Mouse (Mus musculus) hindbrain, embryonic 10.5 days (tissue): ENCODE measurements around the gene 1810024B03Rik. TPM values are rescaled to one million over a fixed set of nuclear protein-coding genes. Genes with fewer than 3 reads are reported as not detected.
"Not testable (repeated sequence)": the region's sequence is repeated elsewhere in the genome, so short reads cannot be mapped to it uniquely, and the experiment has no call there.

Source experiments
- DNase-seq: peaks from one replicate; pipeline ENCODE4 v3.0.0-alpha.2; 2017; ENCODE audit warnings: low spot score
- H3K27ac ChIP-seq: fragments of 300-500 bp; sonication (generic); 2 replicates; pipeline ENCODE4 v1.5.1; 2016; ENCODE audit warnings: mild to moderate bottlenecking, moderate library complexity
- H3K27me3 ChIP-seq: fragments of 300-500 bp; sonication (generic); 2 replicates; pipeline ENCODE4 v1.6.1; 2016; ENCODE audit warnings: mild to moderate bottlenecking; ENCODE audit not compliant: poor library complexity, insufficient read depth, severe bottlenecking
- H3K36me3 ChIP-seq: fragments of 300-500 bp; sonication (generic); 2 replicates; pipeline ENCODE4 v1.6.1; 2016; ENCODE audit warnings: mild to moderate bottlenecking, moderate library complexity
- H3K4me1 ChIP-seq: fragments of 300-500 bp; sonication (generic); replicated peaks from 2 replicates; pipeline ENCODE4 v1.6.1; 2016; ENCODE audit warnings: mild to moderate bottlenecking
- H3K4me3 ChIP-seq: fragments of 300-500 bp; sonication (generic); 2 replicates; pipeline ENCODE4 v1.5.1; 2016; ENCODE audit warnings: mild to moderate bottlenecking, moderate library complexity
- H3K9me3 ChIP-seq: fragments of 300-500 bp; sonication (generic); 2 replicates; pipeline ENCODE4 v1.6.1; 2016; ENCODE audit warnings: mild to moderate bottlenecking, moderate library complexity
- WGBS: fragments of 180-500 bp; shearing (Covaris S2); methylation state at CpG from one replicate; pipeline ENCODE4 v1.1.7; 2016; 5-methylcytosine and 5-hydroxymethylcytosine counted together
- polyA plus RNA-seq: library from polyadenylated mRNA; unstranded; fragments of >200 nt; fragmentation: Nextera tagmentation; extraction: Ambion mirVana; gene quantifications from 2 replicates; pipeline ENCODE4 v1.2.1, GENCODE M21; 2016

The 1810024B03Rik gene
- polyA plus RNA-seq, 1 experiment from 2014 or later, result 2.6 TPM

GRCm38 (mm10) chr2:127225261-127225660 is 17.2 kb upstream of the 1810024B03Rik start:
- DNase-seq, result no peak
- H3K4me1 ChIP-seq, result no peaks in the 10 kb centered on the region
- WGBS, result 100% methylated on average over 3 of the region's 3 CpGs
- H3K27ac ChIP-seq, result no peak overlapping the region
- H3K4me3 ChIP-seq, result no peak overlapping the region
- H3K27me3 ChIP-seq, result no peaks in the 10 kb centered on the region
- peaks cover 100% of the 10 kb centered on the region for H3K36me3 ChIP-seq
- peaks cover 9% of the 10 kb centered on the region; the same call in 1 of the 2 replicates for H3K9me3 ChIP-seq

- no peaks in the 10 kb centered on the region for H3K4me1 ChIP-seq
- peaks cover 100% of the 10 kb centered on the region for H3K36me3 ChIP-seq
- 95% methylated on average over 5 of the region's 5 CpGs for WGBS
- DNase-seq, result no peak
- H3K9me3 ChIP-seq, result no peaks in the 10 kb centered on the region
- no peak overlapping the region for H3K27ac ChIP-seq
- H3K27me3 ChIP-seq, result no peaks in the 10 kb centered on the region
- H3K4me3 ChIP-seq, result no peak overlapping the region
Measured at GRCm38 (mm10) chr2:127217746-127218145, 9.7 kb upstream of the 1810024B03Rik start.

- H3K4me1 ChIP-seq, result peaks cover 15% of the 10 kb centered on the region
- no peak overlapping the region for H3K27ac ChIP-seq
- H3K9me3 ChIP-seq, result no peaks in the 10 kb centered on the region
- no peaks in the 10 kb centered on the region for H3K27me3 ChIP-seq
- peaks cover 60% of the 10 kb centered on the region for H3K36me3 ChIP-seq
- no peak overlapping the region for H3K4me3 ChIP-seq
- no peak for DNase-seq
- WGBS, result 94% methylated on average over 11 of the region's 11 CpGs
Measured at GRCm38 (mm10) chr2:127210701-127211100, 2.6 kb upstream of the 1810024B03Rik start.

GRCm38 (mm10) chr2:127208452-127208769 is 331 bp upstream of the 1810024B03Rik start:
- Histone ChIP-seq H3K9me3 (no peaks in the 10 kb centered on the region), H3K4me1 (peaks cover 15% of the 10 kb centered on the region), H3K36me3 (peaks cover 44% of the 10 kb centered on the region), H3K4me3 (peak overlapping the region; percentile 82), H3K27ac (peak overlapping the region; percentile 91), H3K27me3 (no peaks in the 10 kb centered on the region)
- DNase-seq, result no peak
- 0% methylated on average over 17 of the region's 17 CpGs for WGBS

- H3K4me3 ChIP-seq, result peak overlapping the region; percentile 82; the same call in 1 of the 2 replicates
- peaks cover 15% of the 10 kb centered on the region for H3K4me1 ChIP-seq
- H3K27ac ChIP-seq, result no peak overlapping the region
- H3K27me3 ChIP-seq, result no peaks in the 10 kb centered on the region
- DNase-seq, result no peak
- WGBS, result 92% methylated on average over 2 of the region's 2 CpGs
- H3K9me3 ChIP-seq, result no peaks in the 10 kb centered on the region
- peaks cover 44% of the 10 kb centered on the region for H3K36me3 ChIP-seq
Measured at GRCm38 (mm10) chr2:127206916-127207315, 1.2 kb downstream of the 1810024B03Rik start.

- Histone ChIP-seq H3K4me1 (peaks cover 15% of the 10 kb centered on the region), H3K36me3 (peaks cover 44% of the 10 kb centered on the region)
- not testable (repeated sequence) for H3K27ac ChIP-seq, DNase-seq, H3K4me3 ChIP-seq, H3K27me3 ChIP-seq, H3K9me3 ChIP-seq
- 90% methylated on average over 4 of the region's 4 CpGs for WGBS
Measured at GRCm38 (mm10) chr2:127205936-127206335, 2.1 kb downstream of the 1810024B03Rik start.

- peaks cover 15% of the 10 kb centered on the region for H3K4me1 ChIP-seq
- no peaks in the 10 kb centered on the region for H3K27me3 ChIP-seq
- peaks cover 6% of the 10 kb centered on the region; the same call in 1 of the 2 replicates for H3K9me3 ChIP-seq
- peaks cover 44% of the 10 kb centered on the region for H3K36me3 ChIP-seq
- H3K4me3 ChIP-seq, result no peak overlapping the region
- DNase-seq, result peak; percentile 51
- 38% methylated on average over 3 of the region's 3 CpGs for WGBS
- no peak overlapping the region for H3K27ac ChIP-seq
Measured at GRCm38 (mm10) chr2:127204932-127205331, 3.1 kb downstream of the 1810024B03Rik start.

GRCm38 (mm10) chr2:127189574-127189973 is 18.5 kb downstream of the 1810024B03Rik start:
- Histone ChIP-seq H3K4me3 (no peak overlapping the region), H3K4me1 (no peaks in the 10 kb centered on the region), H3K27ac (no peak overlapping the region), H3K27me3 (no peaks in the 10 kb centered on the region), H3K9me3 (no peaks in the 10 kb centered on the region), H3K36me3 (no peaks in the 10 kb centered on the region)
- DNase-seq, result no peak

GRCm38 (mm10) chr2:127182598-127183381 is 25.3 kb downstream of the 1810024B03Rik start:
- peak; percentile 77 for DNase-seq
- H3K4me3 ChIP-seq, result peak overlapping the region; percentile 67
- peak overlapping the region; percentile 92 for H3K27ac ChIP-seq
- WGBS, result 2% methylated on average over 17 of the region's 17 CpGs
- H3K36me3 ChIP-seq, result no peaks in the 10 kb centered on the region
- 0 out of 2 replicates have a peak, but pooled peaks cover 13% of the 10 kb centered on the region for H3K4me1 ChIP-seq
- H3K27me3 ChIP-seq, result no peaks in the 10 kb centered on the region
- no peaks in the 10 kb centered on the region for H3K9me3 ChIP-seq

- not testable (repeated sequence) for H3K4me3 ChIP-seq, H3K36me3 ChIP-seq, DNase-seq, H3K4me1 ChIP-seq, H3K27me3 ChIP-seq, H3K27ac ChIP-seq, H3K9me3 ChIP-seq
- WGBS, result 14% methylated on average over 1 of the region's 1 CpGs
Measured at GRCm38 (mm10) chr2:127166261-127166660, 41.8 kb downstream of the 1810024B03Rik start.

- 61% methylated on average over 4 of the region's 4 CpGs for WGBS
- no peak overlapping the region for H3K4me3 ChIP-seq
- H3K9me3 ChIP-seq, result no peaks in the 10 kb centered on the region
- H3K27me3 ChIP-seq, result no peaks in the 10 kb centered on the region
- no peaks in the 10 kb centered on the region for H3K4me1 ChIP-seq
- no peak for DNase-seq
- H3K27ac ChIP-seq, result no peak overlapping the region
- H3K36me3 ChIP-seq, result no peaks in the 10 kb centered on the region
Measured at GRCm38 (mm10) chr2:127165675-127166074, 42.4 kb downstream of the 1810024B03Rik start.

- Histone ChIP-seq H3K27me3 (peaks cover 16% of the 10 kb centered on the region; the same call in 1 of the 2 replicates), H3K9me3 (0 out of 2 replicates have a peak, but pooled peaks cover 3% of the 10 kb centered on the region), H3K27ac (no peak overlapping the region), H3K4me3 (no peak overlapping the region), H3K36me3 (peaks cover 12% of the 10 kb centered on the region), H3K4me1 (peaks cover 22% of the 10 kb centered on the region)
- no peak for DNase-seq
- WGBS, result 88% methylated on average over 3 of the region's 3 CpGs
Measured at GRCm38 (mm10) chr2:127145699-127146098, 62.4 kb downstream of the 1810024B03Rik start.

GRCm38 (mm10) chr2:127143158-127144063 is 64.7 kb downstream of the 1810024B03Rik start, which contains the start of gene Itpripl1:
Itpripl1 (minus strand) TSS chr2:127143442.
- peak within 1 kb of the TSS; percentile 88 for H3K27ac ChIP-seq
- peak; percentile 63 for DNase-seq
- peaks cover 22% of the 10 kb centered on the region for H3K4me1 ChIP-seq
- peaks cover 33% of the 10 kb centered on the region for H3K36me3 ChIP-seq
- peaks cover 16% of the 10 kb centered on the region; the same call in 1 of the 2 replicates for H3K27me3 ChIP-seq
- H3K4me3 ChIP-seq, result peak within 1 kb of the TSS; percentile 68
- WGBS, result 4% methylated on average over 31 of the region's 31 CpGs
- no peaks in the 10 kb centered on the region for H3K9me3 ChIP-seq
